Mouse (Mus musculus): ENCODE data around the gene Wdr13.
A peak's percentile ranks its signal among the peaks of the same experiment; 100 is the strongest.

DNA sequence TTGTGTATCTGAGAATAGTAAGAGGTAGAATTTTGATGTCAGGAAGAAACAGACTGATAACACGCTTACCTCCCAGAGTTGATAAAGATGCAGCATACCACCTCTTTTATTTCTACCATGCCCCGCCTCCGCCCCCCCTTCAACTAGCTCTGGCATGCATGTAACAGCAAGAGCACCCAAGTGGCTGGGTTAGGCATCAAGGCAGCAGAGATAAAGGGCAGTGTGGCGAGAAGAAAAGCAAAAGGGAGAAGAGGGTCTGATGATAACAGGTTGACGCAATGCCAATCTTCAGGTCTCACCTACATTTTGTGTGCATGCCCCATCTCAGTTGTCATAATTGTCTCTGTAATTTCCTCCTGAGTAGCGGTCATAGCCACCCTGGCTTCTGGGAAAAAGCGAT lies 10.3 kb upstream of the Wdr13 start:
- peak in 1 of 2 experiments; percentile 31; a peak in 1 of 4 replicates for TF ChIP-seq POLR2A (IDR thresholded peaks at IDR 0.05; ENCODE audit: control insufficient read depth in 1 of 2, insufficient read depth in 1 of 2, low read depth in 1 of 2, low read length in 2 of 2, poor library complexity in 1 of 2)
- TF ChIP-seq MEF2A (IDR thresholded peaks at IDR 0.05; ENCODE audit: extremely low read depth, insufficient replicate concordance, low read depth, low read length, poor library complexity, severe bottlenecking) = no peak
- TF ChIP-seq CTCF (IDR thresholded peaks at IDR 0.05 in 2 of 3, conservative IDR thresholded peaks at IDR 0.05 in 1 of 3; ENCODE audit: control insufficient read depth in 1 of 3, insufficient read depth in 1 of 3, low read depth in 2 of 3, low read length in 3 of 3, poor library complexity in 1 of 3, severe bottlenecking in 1 of 3) = no peak
- TF ChIP-seq HCFC1 (IDR thresholded peaks at IDR 0.05; ENCODE audit: low read depth, low read length) = no peak
- no peak for TF ChIP-seq TCF12 (IDR thresholded peaks at IDR 0.05; ENCODE audit: low read depth, low read length)
- no peak for TF ChIP-seq NRF1 (IDR thresholded peaks at IDR 0.05; ENCODE audit: insufficient read depth, low read depth, low read length, poor library complexity, severe bottlenecking)
- no peak for TF ChIP-seq ZNF384 (IDR thresholded peaks at IDR 0.05; ENCODE audit: low read depth, low read length)
- TF ChIP-seq GATA1 (IDR thresholded peaks at IDR 0.05; ENCODE audit: low read depth, low read length) = no peak
- TF ChIP-seq ZMIZ1 (IDR thresholded peaks at IDR 0.05; ENCODE audit: low read depth, low read length) = no peak
- TF ChIP-seq RAD21 (IDR thresholded peaks at IDR 0.05; ENCODE audit: low read depth, low read length) = no peak
- TF ChIP-seq GABPA (IDR thresholded peaks at IDR 0.05; ENCODE audit: low read depth, low read length) = no peak
- no peak for TF ChIP-seq E2F4 (IDR thresholded peaks at IDR 0.05; ENCODE audit: borderline replicate concordance, low read depth, low read length)

Measured in MEL (cell line).